Comparison of ENCODE assay signal across 18 mouse cellular contexts in genomic region chr3:53109879-53110278, GRCm38 (mm10).
DNase-seq lines count a peak whose midpoint lies in the region; ATAC-seq and TF ChIP-seq lines count a peak whose summit lies in the region.
"Had no signal": no experiment of that assay in that cellular context is flagged by ENCODE, and none has a peak within 500 bp of the region (broad histone marks: within the 10 kb centered on the region; RNA-seq: fewer than 3 reads in every experiment).

No protein-coding gene starts in this region.

- H3K27ac ChIP-seq in heart, embryonic 14.5 days (replicated peaks in 1 of 2; ENCODE audit: control insufficient read depth in 1 of 2, insufficient read depth in 1 of 2, low read depth in 2 of 2, low read length in 2 of 2), result peak overlapping the region; percentile 0 to 33; a peak in 2 of 4 replicates
- peak overlapping the region; percentile 76 for H3K27ac ChIP-seq in ES-Bruce4 (ENCODE audit: insufficient read depth, low read length)
- no peak overlapping the region for H3K27ac ChIP-seq in lung, postnatal 0 days (ENCODE audit: low read length)
- H3K27ac ChIP-seq in forebrain, embryonic 13.5 days, result no peak overlapping the region
- H3K27ac ChIP-seq: intestine, embryonic 15.5 days had no signal

- H3K36me3 ChIP-seq in heart, embryonic 14.5 days (ENCODE audit: control insufficient read depth, insufficient read depth, low read length), result no peaks in the 10 kb centered on the region
- peaks cover 13% of the 10 kb centered on the region for H3K36me3 ChIP-seq in ES-Bruce4 (ENCODE audit: control insufficient read depth, insufficient read depth, low read length, poor library complexity, severe bottlenecking)
- H3K36me3 ChIP-seq in lung, postnatal 0 days (ENCODE audit: insufficient read depth, low read length), result no peaks in the 10 kb centered on the region
- no peaks in the 10 kb centered on the region for H3K36me3 ChIP-seq in forebrain, embryonic 13.5 days (ENCODE audit: poor library complexity, severe bottlenecking)
- H3K36me3 ChIP-seq: intestine, embryonic 15.5 days had no signal

- no peaks in the 10 kb centered on the region for H3K9me3 ChIP-seq in heart, embryonic 14.5 days (ENCODE audit: control insufficient read depth, low read length)
- H3K9me3 ChIP-seq in ES-Bruce4 (replicated peaks; ENCODE audit: control insufficient read depth, insufficient read depth, low read length, poor library complexity, severe bottlenecking), result peaks cover 21% of the 10 kb centered on the region
- H3K9me3 ChIP-seq in lung, postnatal 0 days (ENCODE audit: low read length), result no peaks in the 10 kb centered on the region
- H3K9me3 ChIP-seq in forebrain, embryonic 13.5 days (replicated peaks), result no peaks in the 10 kb centered on the region; the same call in 1 of the 2 replicates
- H3K9me3 ChIP-seq: intestine, embryonic 15.5 days had no signal

- no peak for DNase-seq in heart, adult 8-10 months (ENCODE audit: low spot score)
- peak; percentile 87 for DNase-seq in R1 (ENCODE audit: low read depth, low spot score)
- DNase-seq in lung, postnatal 0 days (ENCODE audit: low spot score), result peak; percentile 51
- DNase-seq in frontal cortex, postnatal 25 days (ENCODE audit: low spot score in 2 of 2), result no peak
- DNase-seq: cerebellum, postnatal 36 days; forebrain, postnatal 0 days; gastrocnemius, postnatal 36 days; kidney, postnatal 25 days; liver, postnatal 0 days; thymus, adult 18-20 months had no signal

- H3K4me2 ChIP-seq in heart, embryonic 14.5 days (ENCODE audit: low read length), result no peak overlapping the region
- no peak overlapping the region for H3K4me2 ChIP-seq in lung, postnatal 0 days (replicated peaks; ENCODE audit: low read depth, low read length)
- no peak overlapping the region for H3K4me2 ChIP-seq in forebrain, embryonic 13.5 days
- H3K4me2 ChIP-seq: intestine, embryonic 15.5 days; midbrain, embryonic 11.5 days had no signal

- no peak overlapping the region for H3K9ac ChIP-seq in heart, embryonic 14.5 days (ENCODE audit: low read length)
- H3K9ac ChIP-seq in ES-Bruce4 (ENCODE audit: low read depth, poor library complexity, severe bottlenecking), result no peak overlapping the region
- H3K9ac ChIP-seq in lung, postnatal 0 days (replicated peaks; ENCODE audit: low read depth), result no peak overlapping the region
- H3K9ac ChIP-seq in forebrain, embryonic 13.5 days, result no peak overlapping the region
- H3K9ac ChIP-seq: forebrain, postnatal 0 days; intestine, embryonic 15.5 days; liver, postnatal 0 days had no signal

- no peak for TF ChIP-seq CTCF in ES-Bruce4 (IDR thresholded peaks at IDR 0.05; ENCODE audit: low read depth, low read length)
- TF ChIP-seq CTCF in lung, postnatal 0 days (IDR thresholded peaks at IDR 0.05), result no peak

- H3K27me3 ChIP-seq in heart, embryonic 14.5 days (ENCODE audit: control insufficient read depth, insufficient read depth, low read length), result no peaks in the 10 kb centered on the region
- H3K27me3 ChIP-seq in ES-Bruce4 (ENCODE audit: control insufficient read depth, insufficient read depth, low read length, poor library complexity, severe bottlenecking), result no peaks in the 10 kb centered on the region
- no peaks in the 10 kb centered on the region for H3K27me3 ChIP-seq in lung, postnatal 0 days (replicated peaks; ENCODE audit: insufficient read depth, low read length)
- H3K27me3 ChIP-seq in forebrain, embryonic 13.5 days, result no peaks in the 10 kb centered on the region
- H3K27me3 ChIP-seq: CH12.LX; intestine, embryonic 15.5 days had no signal

- peaks cover 22 to 34% of the 10 kb centered on the region in 2 experiments for H3K4me1 ChIP-seq in heart, embryonic 14.5 days (ENCODE audit: control insufficient read depth in 2 of 2, insufficient read depth in 2 of 2, low read length in 2 of 2)
- H3K4me1 ChIP-seq in ES-Bruce4 (ENCODE audit: control insufficient read depth, insufficient read depth, low read length), result no peaks in the 10 kb centered on the region
- H3K4me1 ChIP-seq in lung, postnatal 0 days (ENCODE audit: insufficient read depth, low read depth, low read length), result peaks cover 6% of the 10 kb centered on the region; the same call in 1 of the 2 replicates
- peaks cover 8% of the 10 kb centered on the region; the same call in 1 of the 2 replicates for H3K4me1 ChIP-seq in forebrain, embryonic 13.5 days
- H3K4me1 ChIP-seq: intestine, embryonic 15.5 days had no signal

- TF ChIP-seq POLR2A in ES-Bruce4 (IDR thresholded peaks at IDR 0.05; ENCODE audit: insufficient read depth, low read length), result no peak

- no peak for ATAC-seq in heart, embryonic 14.5 days (ENCODE audit: insufficient number of reproducible peaks, insufficient read depth, low FRiP score, low read depth)
- no peak for ATAC-seq in lung, postnatal 0 days
- no peak for ATAC-seq in inflammation-experienced regulatory T-cells, adult 6 months
- ATAC-seq in forebrain, embryonic 13.5 days, result no peak
- ATAC-seq: intestine, embryonic 15.5 days; liver, postnatal 0 days had no signal

- 10% methylated on average over 3 of the region's 3 CpGs for WGBS in heart, embryonic 14.5 days
- WGBS in lung, postnatal 0 days, result 30% methylated on average over 3 of the region's 3 CpGs
- 47% methylated on average over 3 of the region's 3 CpGs for WGBS in forebrain, embryonic 13.5 days

- H3K4me3 ChIP-seq in heart, embryonic 14.5 days (ENCODE audit: control insufficient read depth in 1 of 2, insufficient read depth in 1 of 2, low read depth in 1 of 2, low read length in 2 of 2), result no peak overlapping the region
- H3K4me3 ChIP-seq in ES-Bruce4 (ENCODE audit: low read depth, low read length), result no peak overlapping the region
- H3K4me3 ChIP-seq in lung, postnatal 0 days (ENCODE audit: low read depth, low read length), result no peak overlapping the region
- no peak overlapping the region for H3K4me3 ChIP-seq in forebrain, embryonic 13.5 days
- H3K4me3 ChIP-seq: erythroblast, embryonic 14.5 days; intestine, embryonic 15.5 days had no signal

- TF ChIP-seq EP300 in ES-Bruce4 (IDR thresholded peaks at IDR 0.05; ENCODE audit: insufficient read depth, low read depth, low read length), result no peak
- TF ChIP-seq EP300 in lung, postnatal 0 days (IDR thresholded peaks at IDR 0.05), result peak; percentile 48; the same call in 1 of the 2 replicates

Comparison
In these comparisons a context has a peak if more than half of its experiments do, and no peak if none do; other contexts are left out.
1. H3K27ac ChIP-seq: peak in heart, embryonic 14.5 days (2 of 2) and ES-Bruce4 (single experiment); none in lung, postnatal 0 days (single experiment) and forebrain, embryonic 13.5 days (single experiment).
2. DNase-seq: peak in R1 (single experiment) and lung, postnatal 0 days (single experiment); none in heart, adult 8-10 months (single experiment) and frontal cortex, postnatal 25 days (0 of 2).